Mouse (Mus musculus) ES-E14 (cell line): Measurements from ENCODE around the gene Dlg5. TPM values are rescaled to one million over a fixed set of nuclear protein-coding genes. Genes with fewer than 3 reads are reported as not detected.
A peak's percentile ranks its signal among the peaks of the same experiment; 100 is the strongest.

Experiments used
- DNase-seq: peaks from one replicate; pipeline ENCODE4 v3.0.0-alpha.2; 2013; ENCODE audit warnings: low read depth, low spot score
- H3K27ac ChIP-seq: 2 replicates; pipeline ENCODE4 v1.5.1; 2012; ENCODE audit warnings: low read depth, mild to moderate bottlenecking, low read length, moderate library complexity, mixed read lengths; ENCODE audit not compliant: poor library complexity, insufficient read depth, severe bottlenecking
- H3K36me3 ChIP-seq: 2 replicates; pipeline ENCODE4 v1.6.1; 2012; ENCODE audit warnings: mild to moderate bottlenecking, low read length, moderate library complexity, mixed read lengths; ENCODE audit not compliant: control insufficient read depth, poor library complexity, insufficient read depth, severe bottlenecking
- H3K4me1 ChIP-seq, 2 experiments: fragments of 150-350 bp in 1 of 2; sonication (generic) in 1 of 2; 2 replicates each; pipeline ENCODE4 v1.6.1; 2012; ENCODE audit warnings: low read length in 2 of 2, mild to moderate bottlenecking in 1 of 2, mixed read lengths in 1 of 2; ENCODE audit not compliant: control insufficient read depth in 2 of 2, insufficient read depth in 2 of 2, poor library complexity in 1 of 2
- H3K4me3 ChIP-seq, 2 experiments: fragments of 150-350 bp in 1 of 2; sonication (generic) in 1 of 2; 2 replicates each; pipeline ENCODE4 v1.5.1; 2012; ENCODE audit warnings: low read length in 2 of 2, low read depth in 1 of 2, mild to moderate bottlenecking in 1 of 2, mixed read lengths in 1 of 2; ENCODE audit not compliant: insufficient read depth in 1 of 2, poor library complexity in 1 of 2, severe bottlenecking in 1 of 2
- H3K9ac ChIP-seq: 2 replicates; pipeline ENCODE4 v1.6.1; 2012; ENCODE audit warnings: low read depth, mild to moderate bottlenecking, low read length, mixed read lengths; ENCODE audit not compliant: poor library complexity, insufficient read depth, severe bottlenecking
- H3K9me3 ChIP-seq: fragments of 150-350 bp; sonication (generic); 2 replicates; pipeline ENCODE4 v1.6.1; 2012; ENCODE audit warnings: low read depth, mild to moderate bottlenecking, low read length; ENCODE audit not compliant: control insufficient read depth, insufficient read depth
- CHD2 ChIP-seq: IDR thresholded peaks from 2 replicates; pipeline ENCODE4 v1.6.1; 2014; ENCODE audit warnings: mild to moderate bottlenecking, low read depth, low read length, inconsistent platforms
- HCFC1 ChIP-seq: IDR thresholded peaks from 2 replicates; pipeline ENCODE4 v1.6.1; 2012; ENCODE audit warnings: low read length, inconsistent platforms, borderline replicate concordance; ENCODE audit not compliant: insufficient read depth
- MAFK ChIP-seq: IDR thresholded peaks from 2 replicates; pipeline ENCODE4 v1.6.1; 2014; ENCODE audit warnings: mild to moderate bottlenecking, low read depth, low read length, inconsistent platforms; ENCODE audit not compliant: insufficient read depth
- ZC3H11A ChIP-seq: IDR thresholded peaks from 2 replicates; pipeline ENCODE4 v1.6.1; 2012; ENCODE audit warnings: low read depth, mild to moderate bottlenecking, inconsistent platforms, low read length, borderline replicate concordance
- ZNF384 ChIP-seq: IDR thresholded peaks from 2 replicates; pipeline ENCODE4 v1.6.1; 2012; ENCODE audit warnings: low read depth, low read length, inconsistent platforms
- in situ Hi-C, 2 experiments: fragments of 600-800 bp; cut with MboI; formaldehyde crosslinking; loops; one replicate each; pipeline ENCODE4 v1.15.1; 2025; ENCODE audit warnings: low sequenced_read_pairs in 2 of 2, inconsistent platforms in 1 of 2; ENCODE audit not compliant: unreplicated experiment in 2 of 2
- total RNA-seq: library from RNA; depleted of rRNA; stranded (reverse); fragments of 300-350 nt; gene quantifications from 2 replicates; pipeline ENCODE4 v1.2.3, GENCODE M21; 2012

Gene Dlg5
- total RNA-seq, 1 experiment: 17.5 TPM

DNA sequence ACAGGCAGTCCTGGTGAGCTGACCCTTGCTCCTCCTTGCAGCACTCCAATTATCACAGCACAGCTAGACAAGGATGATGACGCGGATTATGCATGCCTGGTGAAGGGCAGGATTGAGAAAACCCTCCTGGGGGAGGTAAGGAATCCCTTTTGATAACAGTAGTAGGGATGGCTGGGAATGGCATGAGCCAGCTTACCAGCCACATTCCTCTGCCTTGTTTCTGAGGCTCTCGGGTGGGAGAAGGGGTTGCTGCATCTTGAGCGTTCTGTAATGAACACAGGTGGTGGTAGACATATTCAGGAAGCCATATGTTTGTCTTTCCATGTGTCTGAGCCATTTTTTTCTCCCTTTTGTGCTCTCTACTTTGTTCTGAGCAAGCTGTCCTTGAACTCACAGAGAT lies 40.4 kb upstream of the Dlg5 start:
- Histone ChIP-seq H3K27ac (no peak overlapping the region), H3K9me3 (no peaks in the 10 kb centered on the region), H3K36me3 (no peaks in the 10 kb centered on the region), H3K4me1 (no peaks in the 10 kb centered on the region), H3K4me3 (no peak overlapping the region), H3K9ac (no peak overlapping the region)
- TF ChIP-seq ZNF384 (no peak), CHD2 (no peak)
- in situ Hi-C loops: loop anchor here (10.0 to 25.0 kb wide), 4 partner anchors 221 to 599 kb away; no protein-coding TSS in a partner anchor
- DNase-seq: no peak

- no peaks in the 10 kb centered on the region for H3K9me3 ChIP-seq
- no peak overlapping the region for H3K4me3 ChIP-seq
- in situ Hi-C loops: loop anchor here (10.0 to 25.0 kb wide), 4 partner anchors 217 to 595 kb away; no protein-coding TSS in a partner anchor
- DNase-seq: no peak
- H3K4me1 ChIP-seq: no peaks in the 10 kb centered on the region
- no peak overlapping the region for H3K27ac ChIP-seq
- no peaks in the 10 kb centered on the region for H3K36me3 ChIP-seq
- no peak for TF ChIP-seq CHD2
- TF ChIP-seq MAFK: no peak
- H3K9ac ChIP-seq: no peak overlapping the region
These were observed 36.6 kb upstream of the Dlg5 start for GRCm38 (mm10) chr14:24282276-24282675.

- H3K36me3 ChIP-seq: no peaks in the 10 kb centered on the region
- H3K4me3 ChIP-seq: no peak overlapping the region
- no peak for DNase-seq
- no peak overlapping the region for H3K27ac ChIP-seq
- no peaks in the 10 kb centered on the region for H3K9me3 ChIP-seq
- in situ Hi-C loops: loop anchor here (10.0 to 25.0 kb wide), 4 partner anchors 216 to 594 kb away; no protein-coding TSS in a partner anchor
- TF ChIP-seq CHD2: no peak
- no peaks in the 10 kb centered on the region for H3K4me1 ChIP-seq
- H3K9ac ChIP-seq: no peak overlapping the region
These were observed 35.6 kb upstream of the Dlg5 start for GRCm38 (mm10) chr14:24281278-24281677.

- DNase-seq: no peak
- no peak overlapping the region for H3K9ac ChIP-seq
- H3K4me3 ChIP-seq: no peak overlapping the region
- no peaks in the 10 kb centered on the region; a peak in 1 of 4 replicates for H3K4me1 ChIP-seq
- no peaks in the 10 kb centered on the region for H3K9me3 ChIP-seq
- no peaks in the 10 kb centered on the region for H3K36me3 ChIP-seq
- no peak overlapping the region for H3K27ac ChIP-seq
- TF ChIP-seq ZC3H11A (no peak), HCFC1 (no peak), MAFK (no peak), ZNF384 (no peak), CHD2 (no peak)
- in situ Hi-C loops: loop anchor here (25.0 kb wide), 3 partner anchors 213 to 588 kb away; no protein-coding TSS in a partner anchor
These were observed 29.8 kb upstream of the Dlg5 start for GRCm38 (mm10) chr14:24275534-24275933.

- Histone ChIP-seq H3K36me3 (no peaks in the 10 kb centered on the region), H3K9ac (no peak overlapping the region), H3K27ac (no peak overlapping the region), H3K4me1 (peaks cover 0 to 2% of the 10 kb centered on the region in 2 experiments; a peak in 2 of 4 replicates), H3K4me3 (no peak overlapping the region), H3K9me3 (no peaks in the 10 kb centered on the region)
- in situ Hi-C loops: no loop called here
- DNase-seq: peak; percentile 30
- TF ChIP-seq ZC3H11A (no peak), ZNF384 (no peak), CHD2 (no peak), MAFK (no peak), HCFC1 (no peak)
These were observed 27.9 kb upstream of the Dlg5 start for GRCm38 (mm10) chr14:24273575-24273974.
